In genomic region chr13:91693615-91694014, GRCm38 (mm10) we compare ENCODE assay signal across 26 mouse cellular contexts. TPM values are rescaled to one million over a fixed set of nuclear protein-coding genes. Genes with fewer than 3 reads are reported as not detected.
DNase-seq lines count a peak whose midpoint lies in the region; ATAC-seq and TF ChIP-seq lines count a peak whose summit lies in the region.
"Had no signal": no experiment of that assay in that cellular context is flagged by ENCODE, and none has a peak within 500 bp of the region (broad histone marks: within the 10 kb centered on the region; RNA-seq: fewer than 3 reads in every experiment).

No protein-coding gene starts in this region.

- no peak for DNase-seq in heart, postnatal 36 days
- no peak for DNase-seq in kidney, adult 11 months
- DNase-seq in lung, embryonic 14.5 days = peak; percentile 62
- no peak for DNase-seq in lung, postnatal 10 days
- no peak for DNase-seq in lung, adult 18-20 months
- DNase-seq: adrenal gland, adult 8-10 months; adrenal gland, postnatal 14 days; adrenal gland, postnatal 36 days; B cell, adult 2 months; cerebellum, adult 11-12 months; cerebellum, adult 2 months; cerebellum, adult 9-10 months; cerebellum, postnatal 10 days; cerebellum, postnatal 25 days had no signal

- H3K9ac ChIP-seq in heart, embryonic 15.5 days = no peak overlapping the region
- no peak overlapping the region for H3K9ac ChIP-seq in kidney, embryonic 14.5 days (ENCODE audit: low read depth, low read length)
- no peak overlapping the region for H3K9ac ChIP-seq in lung, embryonic 14.5 days
- no peak overlapping the region for H3K9ac ChIP-seq in lung, embryonic 16.5 days (ENCODE audit: low read length)
- H3K9ac ChIP-seq: embryonic facial prominence, embryonic 12.5 days; forebrain, embryonic 13.5 days had no signal

- no peak for TF ChIP-seq CTCF in lung, embryonic 14.5 days (IDR thresholded peaks at IDR 0.05; ENCODE audit: low read depth)

- intact Hi-C loops in heart, postnatal 36 days (cut with DNase I) = loop anchor here (5.0 kb wide), 1 partner anchor 726 kb away; no protein-coding TSS in a partner anchor

- H3K4me1 ChIP-seq in heart, embryonic 15.5 days (replicated peaks) = peaks cover 14% of the 10 kb centered on the region
- H3K4me1 ChIP-seq in kidney, embryonic 14.5 days (ENCODE audit: control insufficient read depth, insufficient read depth, low read length) = no peaks in the 10 kb centered on the region
- H3K4me1 ChIP-seq in lung, embryonic 14.5 days (ENCODE audit: insufficient read depth) = no peaks in the 10 kb centered on the region
- peaks cover 4% of the 10 kb centered on the region for H3K4me1 ChIP-seq in lung, embryonic 16.5 days (replicated peaks; ENCODE audit: control insufficient read depth, insufficient read depth, low read length)
- H3K4me1 ChIP-seq: forebrain, embryonic 13.5 days had no signal

- no peak overlapping the region for H3K4me2 ChIP-seq in heart, embryonic 15.5 days
- H3K4me2 ChIP-seq in kidney, embryonic 14.5 days (replicated peaks; ENCODE audit: low read depth, low read length) = no peak overlapping the region
- no peak overlapping the region for H3K4me2 ChIP-seq in lung, embryonic 14.5 days
- H3K4me2 ChIP-seq in lung, embryonic 16.5 days (ENCODE audit: low read depth, low read length) = no peak overlapping the region
- H3K4me2 ChIP-seq: embryonic facial prominence, embryonic 12.5 days; forebrain, embryonic 13.5 days had no signal

- no peaks in the 10 kb centered on the region for H3K27me3 ChIP-seq in heart, embryonic 15.5 days
- no peaks in the 10 kb centered on the region for H3K27me3 ChIP-seq in kidney, embryonic 14.5 days (ENCODE audit: control insufficient read depth, insufficient read depth, low read length)
- H3K27me3 ChIP-seq in lung, embryonic 14.5 days (ENCODE audit: insufficient read depth, low read length) = no peaks in the 10 kb centered on the region
- H3K27me3 ChIP-seq in lung, embryonic 16.5 days (ENCODE audit: control insufficient read depth, insufficient read depth, low read depth, low read length) = no peaks in the 10 kb centered on the region
- H3K27me3 ChIP-seq: CH12.LX; embryonic facial prominence, embryonic 12.5 days; forebrain, embryonic 13.5 days; Patski had no signal

- no peaks in the 10 kb centered on the region for H3K36me3 ChIP-seq in heart, embryonic 15.5 days
- H3K36me3 ChIP-seq in kidney, embryonic 14.5 days (ENCODE audit: control insufficient read depth, insufficient read depth, low read length) = peaks cover 5% of the 10 kb centered on the region; the same call in 1 of the 2 replicates
- peaks cover 8% of the 10 kb centered on the region; the same call in 1 of the 2 replicates for H3K36me3 ChIP-seq in lung, embryonic 14.5 days (ENCODE audit: insufficient read depth)
- H3K36me3 ChIP-seq in lung, embryonic 16.5 days (ENCODE audit: control insufficient read depth, insufficient read depth, low read length) = no peaks in the 10 kb centered on the region

- no peak for ATAC-seq in heart, embryonic 15.5 days (replicated peaks; ENCODE audit: insufficient number of reproducible peaks, insufficient read depth, low FRiP score, low read depth)
- ATAC-seq in kidney, embryonic 14.5 days (ENCODE audit: low FRiP score, low TSS enrichment) = no peak
- ATAC-seq in lung, embryonic 14.5 days (ENCODE audit: insufficient read depth) = peak; percentile 38; the same call in 1 of the 2 replicates
- ATAC-seq in lung, embryonic 16.5 days (ENCODE audit: low read depth) = peak; percentile 57; the same call in 1 of the 2 replicates
- ATAC-seq: activated CD4-positive, CD25-positive, alpha-beta regulatory T cell, adult 4 months; CD4-positive, CD25-positive, alpha-beta regulatory T cell, adult 4 months; forebrain, embryonic 13.5 days; Patski had no signal

- 48% methylated on average over 7 of the region's 7 CpGs for WGBS in heart, embryonic 15.5 days
- WGBS in kidney, embryonic 14.5 days = 44% methylated on average over 7 of the region's 7 CpGs
- 25% methylated on average over 7 of the region's 7 CpGs for WGBS in lung, embryonic 14.5 days
- 34% methylated on average over 7 of the region's 7 CpGs for WGBS in lung, embryonic 16.5 days

- no peak overlapping the region for H3K4me3 ChIP-seq in heart, embryonic 15.5 days
- H3K4me3 ChIP-seq in kidney, embryonic 14.5 days (ENCODE audit: low read length) = no peak overlapping the region
- no peak overlapping the region for H3K4me3 ChIP-seq in lung, embryonic 14.5 days (ENCODE audit: low read depth, low read length)
- no peak overlapping the region for H3K4me3 ChIP-seq in lung, embryonic 16.5 days (ENCODE audit: low read length)
- H3K4me3 ChIP-seq: embryonic facial prominence, embryonic 10.5 days; embryonic facial prominence, embryonic 12.5 days; forebrain, embryonic 13.5 days had no signal

- H3K9me3 ChIP-seq in heart, embryonic 15.5 days (replicated peaks) = no peaks in the 10 kb centered on the region
- no peaks in the 10 kb centered on the region for H3K9me3 ChIP-seq in kidney, embryonic 14.5 days (ENCODE audit: control insufficient read depth, low read length)
- H3K9me3 ChIP-seq in lung, embryonic 14.5 days (ENCODE audit: low read depth, low read length) = no peaks in the 10 kb centered on the region
- no peaks in the 10 kb centered on the region for H3K9me3 ChIP-seq in lung, embryonic 16.5 days (ENCODE audit: control insufficient read depth, low read length)
- H3K9me3 ChIP-seq: embryonic facial prominence, embryonic 10.5 days; embryonic facial prominence, embryonic 12.5 days; forebrain, embryonic 13.5 days; G1E had no signal

- H3K27ac ChIP-seq in heart, embryonic 15.5 days = peak overlapping the region; percentile 27; the same call in 1 of the 2 replicates
- peak overlapping the region; percentile 37; the same call in 1 of the 2 replicates for H3K27ac ChIP-seq in kidney, embryonic 14.5 days (ENCODE audit: low read depth, low read length)
- H3K27ac ChIP-seq in lung, embryonic 14.5 days (ENCODE audit: low read depth) = peak overlapping the region; percentile 74; the same call in 1 of the 2 replicates
- H3K27ac ChIP-seq in lung, embryonic 16.5 days (ENCODE audit: low read length) = no peak overlapping the region
- H3K27ac ChIP-seq: embryonic facial prominence, embryonic 10.5 days; embryonic facial prominence, embryonic 12.5 days; forebrain, embryonic 13.5 days had no signal

RNA-seq across cellular contexts. Expression of gene Acot12, which starts 47.7 kb away (rescaled TPM):
- 0.08 TPM in 1 of 2 replicates, not detected in the other for polyA plus RNA-seq in heart, embryonic 15.5 days (2015; fragmentation: Nextera tagmentation; extraction: Ambion mirVana)
- total RNA-seq in heart, postnatal 36 days (2021) = not detected
- 0.18 TPM in 1 of 2 replicates, not detected in the other for polyA plus RNA-seq in kidney, embryonic 14.5 days (2014; fragmentation: Nextera tagmentation; extraction: Ambion mirVana)
- polyA plus RNA-seq in lung, embryonic 14.5 days (2014; fragmentation: Nextera tagmentation; extraction: Ambion mirVana) = not detected in 2 replicates
- polyA plus RNA-seq in lung, embryonic 16.5 days (2015; fragmentation: Nextera tagmentation; extraction: Ambion mirVana) = not detected in 2 replicates
- total RNA-seq: G1E had no signal
- polyA plus RNA-seq: activated CD4-positive, CD25-positive, alpha-beta regulatory T cell, adult 4 months; CD4-positive, CD25-positive, alpha-beta regulatory T cell, adult 4 months; embryonic facial prominence, embryonic 10.5 days; forebrain, embryonic 11.5 days; forebrain, embryonic 13.5 days; G1E; Patski had no signal

Comparison
In these comparisons a context has a peak if more than half of its experiments do, and no peak if none do; other contexts are left out.
1. ATAC-seq: peak in lung, embryonic 14.5 days (single experiment) and lung, embryonic 16.5 days (single experiment); none in heart, embryonic 15.5 days (single experiment) and kidney, embryonic 14.5 days (single experiment).